Mouse (Mus musculus) kidney, postnatal 36 days (tissue): ENCODE results near the gene Parg.
"Not testable (repeated sequence)": the region's sequence is repeated elsewhere in the genome, so short reads cannot be mapped to it uniquely, and the experiment has no call there.

Experiments
- DNase-seq, 2 experiments: peaks; one replicate each; pipeline ENCODE4 v3.0.0; 2021 to 2022; ENCODE audit warnings: mixed read lengths in 2 of 2

Parg gene

GRCm38 (mm10) chr14:32179393-32180195 lies 22.2 kb upstream of the Parg start:
- DNase-seq = peak; percentile 30 to 82

GRCm38 (mm10) chr14:32180861-32181260 lies 20.9 kb upstream of the Parg start:
- peak; percentile 25 to 69 for DNase-seq

GRCm38 (mm10) chr14:32183846-32184245 lies 17.9 kb upstream of the Parg start:
- no peak for DNase-seq

- no peak for DNase-seq
Measured at GRCm38 (mm10) chr14:32190627-32191391, 10.9 kb upstream of the Parg start.

DNA sequence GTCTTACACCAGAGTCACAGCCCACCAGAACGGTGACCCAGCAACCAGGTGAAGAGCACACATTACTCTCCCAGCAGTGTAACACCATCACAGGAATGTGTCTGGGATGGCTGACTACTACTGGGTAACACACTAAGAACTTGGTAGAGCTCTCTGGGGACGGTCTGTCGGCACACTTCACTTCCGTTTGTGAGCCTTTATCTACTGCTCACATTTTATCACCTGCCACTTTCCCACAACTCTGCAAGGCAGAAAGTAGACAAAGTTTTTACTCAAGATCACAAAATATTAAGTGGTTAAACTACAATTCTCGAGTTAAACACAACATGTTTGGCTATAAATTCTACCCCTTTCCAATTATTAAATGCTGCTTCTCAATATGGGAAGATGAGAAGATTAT lies 9.8 kb upstream of the Parg start:
- no peak for DNase-seq

GRCm38 (mm10) chr14:32192437-32192836 lies 9.3 kb upstream of the Parg start:
- peak; percentile 74 to 83 for DNase-seq

DNA sequence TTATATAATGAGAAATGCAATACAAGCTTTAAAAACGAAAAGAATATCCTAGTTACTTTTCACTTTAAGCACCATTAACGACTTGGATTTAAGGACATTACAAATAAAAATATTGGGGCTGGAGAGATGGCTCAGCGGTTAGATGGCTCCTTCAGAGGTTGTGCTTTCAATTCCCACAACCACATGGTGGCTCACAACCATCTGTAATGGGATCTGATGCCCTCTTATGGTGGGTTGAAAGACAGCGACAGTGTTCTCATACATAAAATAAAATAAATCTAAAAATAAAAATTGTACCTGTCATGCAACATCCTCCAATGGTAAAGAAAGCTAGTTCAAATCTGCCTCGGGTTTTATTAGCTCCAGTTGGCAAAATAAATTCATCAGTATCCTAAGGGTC lies 8.2 kb upstream of the Parg start:
- DNase-seq = not testable (repeated sequence)

DNA sequence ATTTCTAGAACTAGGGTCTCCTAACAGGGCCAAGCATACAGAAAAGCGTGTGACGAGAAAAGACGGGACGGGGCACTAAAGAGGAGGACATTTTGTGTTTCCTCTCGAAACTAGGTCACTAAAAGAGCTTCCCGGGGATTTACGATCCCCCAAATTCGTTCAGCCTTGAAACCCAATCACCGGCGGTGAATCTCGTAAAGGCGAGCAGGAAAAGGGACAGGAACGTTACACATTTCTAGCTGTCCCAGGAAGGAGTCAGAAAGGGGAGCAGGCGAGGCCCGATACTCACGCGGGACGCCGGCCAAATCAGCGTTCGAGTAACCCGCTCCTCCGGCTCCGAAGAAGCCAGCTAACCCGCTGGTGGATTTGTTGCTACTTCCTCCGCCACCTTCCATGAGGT lies 395 bp upstream of the Parg start:
- peak in 1 of 2 experiments; percentile 71 for DNase-seq

DNA sequence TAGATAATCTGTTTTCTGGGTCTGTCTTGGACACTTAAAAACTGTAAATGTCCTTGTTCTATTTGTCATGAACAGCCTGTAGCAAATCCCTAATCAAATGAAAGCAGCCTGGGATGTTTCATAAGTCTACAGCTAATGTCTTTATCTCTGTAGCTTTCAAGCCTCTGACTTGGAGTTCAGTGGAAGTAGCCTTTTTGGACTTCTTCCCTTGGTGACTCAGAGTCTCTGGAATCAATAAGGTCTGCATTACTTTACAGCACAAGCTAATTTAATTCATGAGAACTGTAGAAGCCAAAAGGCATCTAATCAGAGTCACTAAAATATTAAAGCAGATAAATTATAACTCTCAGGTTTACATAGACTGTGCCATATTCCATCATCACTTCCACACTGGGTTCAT lies 24.9 kb downstream of the Parg start:
- no peak for DNase-seq

- peak; percentile 37 to 82 for DNase-seq
Measured at GRCm38 (mm10) chr14:32228996-32229395, 27.2 kb downstream of the Parg start.

GRCm38 (mm10) chr14:32242401-32242800 lies 40.7 kb downstream of the Parg start:
- peak in 1 of 2 experiments; percentile 15 for DNase-seq

GRCm38 (mm10) chr14:32246019-32246418 lies 44.3 kb downstream of the Parg start:
- DNase-seq = no peak

DNA sequence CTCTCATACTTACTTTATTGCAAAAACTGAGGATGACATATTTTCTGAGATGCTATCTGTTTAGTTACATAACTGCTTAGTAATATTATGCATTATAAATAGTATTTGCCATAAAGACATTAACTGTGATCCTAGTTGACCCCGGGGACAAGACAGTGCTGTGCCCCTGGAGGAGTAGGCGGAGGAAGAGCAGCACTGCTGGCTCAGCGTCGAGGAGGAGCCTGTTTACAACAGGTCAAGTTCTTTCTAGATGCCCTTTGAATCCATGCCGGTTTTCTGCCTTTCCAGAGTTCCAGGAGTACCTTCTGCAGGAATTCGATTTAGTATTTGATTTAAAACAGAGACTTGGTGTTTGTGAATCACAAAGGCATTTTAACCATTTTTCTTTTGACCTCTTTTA lies 47.9 kb downstream of the Parg start:
- peak; percentile 58 to 65 for DNase-seq

DNA sequence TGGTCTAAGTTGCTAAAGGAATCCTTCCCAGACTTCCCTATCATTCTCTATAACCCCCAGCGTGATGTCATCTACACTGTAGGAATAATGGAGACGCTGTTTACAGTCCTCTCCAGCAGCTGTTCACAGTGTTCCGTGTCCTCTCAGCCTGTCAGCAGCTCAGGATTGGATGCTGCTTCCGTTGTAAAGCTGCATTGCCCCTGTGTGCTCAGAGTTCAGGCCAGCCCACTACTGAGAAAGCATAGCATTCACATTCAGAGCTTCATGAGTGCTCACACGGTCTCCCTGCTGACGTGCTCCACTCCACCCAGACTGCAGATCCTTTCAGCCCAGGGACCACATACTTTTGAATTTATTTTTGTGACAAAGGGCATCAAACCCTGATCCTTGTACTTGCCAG lies 59.1 kb downstream of the Parg start:
- DNase-seq = no peak

DNA sequence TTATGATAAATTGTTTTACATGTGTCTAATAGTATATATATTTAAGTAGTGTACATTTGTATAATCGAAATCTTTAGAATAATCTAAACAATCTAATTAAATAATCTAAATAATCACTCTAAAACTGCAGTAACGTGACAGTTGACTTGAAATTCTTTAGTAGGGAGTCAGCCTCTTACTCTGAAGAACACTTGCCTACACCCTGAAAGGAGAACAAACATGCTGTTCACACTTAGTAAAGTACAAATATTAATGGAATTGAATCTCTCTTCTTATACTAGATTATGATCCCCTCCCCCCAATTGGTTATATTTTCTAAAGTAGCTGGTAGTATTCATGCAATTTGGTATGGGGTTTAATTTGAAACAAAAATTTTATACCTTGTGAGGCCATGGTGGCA lies 60.0 kb downstream of the Parg start:
- DNase-seq = no peak

DNA sequence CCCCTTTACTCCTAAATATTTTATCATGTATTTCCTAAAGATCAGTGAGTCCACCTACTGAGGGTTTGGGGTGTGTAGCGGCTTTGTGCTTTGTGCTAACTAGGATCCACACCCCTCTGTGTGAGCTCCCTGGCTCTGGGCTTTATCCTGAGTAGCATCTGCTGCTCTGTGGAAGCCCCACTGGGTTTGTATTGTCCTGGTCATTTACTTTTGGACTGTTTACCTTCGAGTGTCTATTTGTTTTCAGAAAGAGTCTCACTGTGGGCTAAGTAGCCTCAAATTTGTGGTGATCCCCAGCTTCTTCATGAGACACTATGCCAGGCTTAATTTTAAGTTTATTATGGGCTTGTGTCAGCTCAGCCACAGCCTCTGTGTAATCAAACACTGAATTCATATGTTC lies 67.2 kb downstream of the Parg start:
- no peak for DNase-seq

DNA sequence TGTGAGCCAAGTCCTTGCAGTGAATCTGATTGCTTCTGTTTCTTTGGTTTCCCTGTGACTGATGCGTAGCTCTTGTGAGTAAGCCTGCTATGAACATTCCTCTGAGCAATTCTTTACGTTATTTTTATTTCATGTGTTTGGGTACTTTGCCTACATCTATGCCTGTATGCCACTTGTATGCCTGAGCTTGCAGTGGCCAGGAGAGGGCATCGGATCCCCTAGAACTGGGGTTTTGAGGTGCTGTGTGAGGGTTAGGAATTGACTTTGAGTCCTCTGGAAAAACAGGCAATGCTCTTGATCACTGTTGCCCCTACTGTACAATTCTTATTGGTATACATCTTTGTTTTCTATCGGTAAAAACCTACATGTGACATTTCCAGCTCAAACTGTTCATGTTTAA lies 67.8 kb downstream of the Parg start:
- DNase-seq = no peak

DNA sequence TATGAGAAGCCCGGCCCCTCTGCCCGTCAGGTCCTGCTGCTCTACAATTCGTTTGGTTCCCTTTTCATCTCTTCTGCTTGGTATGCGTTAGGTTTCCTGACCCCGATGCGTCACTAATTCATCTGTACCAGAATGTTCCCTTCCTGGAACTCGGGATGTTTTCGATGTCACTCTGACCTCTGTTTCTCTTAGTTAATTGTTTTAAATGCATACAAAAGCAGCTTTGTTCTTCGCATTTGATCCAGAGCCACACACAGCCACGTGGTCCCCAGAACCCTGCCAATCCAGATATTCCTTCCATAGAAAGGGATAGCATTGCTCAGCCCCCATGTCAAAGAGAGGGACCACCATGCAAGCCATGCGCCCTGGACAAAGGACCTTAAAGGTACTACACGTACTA lies 99.9 kb downstream of the Parg start:
- DNase-seq = no peak

DNA sequence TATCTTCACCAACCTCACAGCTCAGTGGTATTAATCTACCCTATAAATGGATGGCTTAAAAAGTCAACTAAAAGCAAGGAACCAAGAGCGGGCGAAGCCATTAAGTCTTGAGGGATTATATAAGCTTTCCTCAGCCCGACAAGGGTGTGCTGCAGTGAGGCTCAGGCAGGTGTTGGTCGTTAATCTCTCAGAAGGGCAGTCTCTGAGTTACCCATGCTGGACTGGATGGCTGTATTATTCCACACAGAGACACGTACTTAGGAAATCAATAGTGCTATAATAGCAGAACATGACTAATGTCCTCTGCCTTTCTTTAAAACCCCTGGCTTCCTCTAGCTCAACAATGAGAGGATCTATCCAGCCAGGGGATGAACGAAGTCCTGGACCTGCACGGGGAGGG lies 100.7 kb downstream of the Parg start:
- no peak for DNase-seq

DNA sequence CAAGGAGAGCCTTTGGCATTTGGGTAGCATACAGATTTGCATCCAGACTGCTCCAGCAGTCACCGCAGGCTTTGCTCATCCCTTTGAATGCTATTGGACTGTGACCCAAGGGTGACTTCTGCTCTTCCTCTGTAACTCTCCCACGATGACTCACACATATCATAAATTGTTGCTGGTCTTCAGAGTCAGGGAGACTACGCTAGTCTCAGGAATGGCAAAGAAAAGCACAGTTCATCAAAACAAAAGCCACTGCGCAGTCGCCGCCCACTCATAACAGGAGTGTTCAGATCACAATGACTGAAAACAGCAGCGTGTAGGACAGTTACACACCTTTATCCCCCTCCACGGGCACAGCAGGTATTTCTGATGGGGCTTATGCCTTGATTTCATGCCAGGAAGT lies 103.2 kb downstream of the Parg start:
- no peak for DNase-seq

GRCm38 (mm10) chr14:32309876-32310275 lies 108.1 kb downstream of the Parg start:
- DNase-seq = peak; percentile 30 to 81

DNA sequence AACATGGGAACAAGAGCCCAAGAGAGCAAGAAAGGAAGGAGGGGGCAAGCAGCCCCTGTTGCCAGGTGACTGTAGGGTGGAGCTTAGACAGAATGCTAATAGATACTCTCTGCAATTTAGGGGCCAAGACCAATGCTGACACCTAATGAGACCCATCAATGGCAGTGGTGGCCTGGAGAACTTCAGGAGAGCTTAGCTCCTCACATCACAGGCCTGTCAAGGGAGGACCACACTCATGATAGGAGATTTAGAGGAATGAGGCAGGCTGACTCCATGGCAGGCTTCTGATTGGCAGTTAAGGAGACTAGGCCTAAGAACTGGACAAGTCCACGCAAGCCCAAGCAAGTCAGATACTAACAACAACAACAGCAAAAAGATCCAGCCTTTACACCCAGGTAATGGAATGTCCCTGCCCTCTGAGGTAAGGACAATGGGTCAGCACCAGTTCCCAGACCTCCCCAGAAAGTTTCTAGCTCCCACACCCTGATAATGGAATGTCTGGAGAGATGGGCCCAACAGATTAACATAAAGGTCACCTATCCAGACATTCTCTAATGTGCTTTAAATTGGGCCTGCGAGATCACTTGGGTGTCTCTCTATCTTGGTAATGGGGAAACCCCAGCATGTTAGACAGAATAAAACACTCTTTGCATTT lies 109.8 kb downstream of the Parg start:
- no peak for DNase-seq

GRCm38 (mm10) chr14:32317822-32318221 lies 116.1 kb downstream of the Parg start:
- DNase-seq = no peak
